Mouse (Mus musculus): Measurements from ENCODE around the gene Rac2. TPM values are rescaled to one million over a fixed set of nuclear protein-coding genes. Genes with fewer than 3 reads are reported as not detected.

Gene Rac2
- polyA plus RNA-seq, 1 experiment from 2014 or later, result 11.3 TPM

DNA sequence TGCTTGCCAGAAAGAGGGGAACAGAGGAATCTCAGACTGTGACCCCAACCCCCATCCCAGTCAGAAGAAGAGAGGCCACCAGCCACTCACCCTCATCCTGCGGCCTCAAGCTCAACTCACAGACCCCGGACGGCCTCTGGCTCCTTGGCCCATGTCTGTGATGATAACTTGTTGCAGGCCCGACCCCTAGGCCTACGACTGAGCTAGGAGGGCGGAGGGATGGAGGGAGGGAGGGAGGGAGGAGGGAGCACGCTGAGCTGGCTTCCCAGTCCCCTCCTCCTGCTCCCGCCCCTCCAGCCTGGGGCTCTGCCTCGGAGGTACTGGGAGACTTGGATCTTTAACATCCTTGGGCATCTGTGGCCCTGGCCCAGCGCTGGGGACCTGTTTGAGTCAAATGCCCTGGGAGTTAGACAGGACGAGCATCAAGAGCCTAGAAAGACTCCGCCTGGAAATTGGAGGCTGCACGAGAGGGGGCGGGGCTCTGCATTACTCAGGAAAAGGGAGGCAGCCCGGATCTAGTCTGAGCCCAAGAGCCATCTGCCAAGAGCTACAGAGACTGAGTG, 43.1 kb downstream of the Rac2 start:
- Histone ChIP-seq H3K27ac (peak overlapping the region; percentile 80), H3K9ac (peak overlapping the region; percentile 72), H3K27me3 (no peaks in the 10 kb centered on the region), H3K36me3 (peaks cover 8% of the 10 kb centered on the region), H3K4me3 (peak overlapping the region; percentile 49), H3K4me1 (peaks cover 44% of the 10 kb centered on the region), H3K4me2 (replicated peaks) (peak overlapping the region; percentile 80), H3K9me3 (no peaks in the 10 kb centered on the region)
- 2% methylated on average over 15 of the region's 15 CpGs for WGBS
- peak; percentile 67 for ATAC-seq (ENCODE audit: low FRiP score, low read depth)

DNA sequence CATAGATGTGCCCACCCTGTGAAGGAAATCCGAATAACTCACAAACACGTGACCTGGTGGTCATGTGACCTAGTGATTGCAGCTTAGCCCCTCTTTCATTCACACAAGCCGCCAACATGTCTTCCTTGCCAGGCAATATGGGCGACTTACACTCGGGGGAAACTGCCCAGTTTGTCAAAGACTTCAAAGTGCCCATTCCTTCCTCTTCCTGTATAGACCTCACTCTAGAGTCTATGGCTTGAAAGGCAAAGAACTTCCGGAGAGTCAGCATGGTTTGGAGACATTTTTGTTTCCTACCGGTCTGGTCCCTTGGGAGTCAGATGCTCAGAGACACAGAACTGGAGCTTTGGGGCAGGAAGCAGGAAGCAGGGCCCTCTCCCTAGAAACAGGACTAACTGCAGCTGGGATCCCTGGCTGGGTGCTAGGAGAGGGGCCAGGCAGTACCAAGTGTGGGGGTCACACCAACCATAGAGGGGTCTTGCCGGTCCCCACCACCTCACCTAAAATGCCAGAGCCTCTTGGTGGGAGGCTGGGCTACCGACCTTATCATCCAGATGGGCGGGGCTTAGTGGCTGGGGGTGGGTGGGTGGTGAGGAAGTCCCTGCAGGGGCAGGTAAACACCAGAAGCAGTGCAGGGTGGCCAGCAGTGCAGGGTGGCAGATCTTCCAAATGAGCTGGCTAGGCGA, 43.7 kb downstream of the Rac2 start:
- peak overlapping the region; percentile 72 for H3K9ac ChIP-seq
- H3K27me3 ChIP-seq, result no peaks in the 10 kb centered on the region
- H3K27ac ChIP-seq, result peak overlapping the region; percentile 80
- peaks cover 10% of the 10 kb centered on the region for H3K36me3 ChIP-seq
- WGBS, result 47% methylated on average over 11 of the region's 11 CpGs
- peak overlapping the region; percentile 80 for H3K4me2 ChIP-seq (replicated peaks)
- H3K4me1 ChIP-seq, result peaks cover 44% of the 10 kb centered on the region
- peak overlapping the region; percentile 49 for H3K4me3 ChIP-seq
- ATAC-seq (ENCODE audit: low FRiP score, low read depth), result no peak
- H3K9me3 ChIP-seq, result no peaks in the 10 kb centered on the region

DNA sequence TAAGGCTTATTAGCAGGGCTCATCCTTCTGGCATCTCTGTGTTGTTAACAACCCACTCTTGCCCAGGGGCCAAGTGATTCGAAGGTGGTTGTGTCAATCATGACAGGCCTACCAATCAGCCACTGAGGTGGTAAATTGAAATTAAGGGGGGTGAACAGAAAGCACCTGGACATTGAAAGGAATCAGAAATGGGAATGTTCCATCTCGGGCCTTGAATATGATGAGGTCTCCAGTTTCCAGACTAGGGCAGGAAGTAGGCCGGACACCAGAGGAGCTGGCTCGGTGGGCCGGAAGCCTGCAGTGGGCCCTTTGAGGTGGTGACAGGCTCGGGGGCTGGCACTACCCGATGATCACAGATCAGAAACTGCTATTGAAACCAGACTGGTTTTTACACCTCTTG, 44.6 kb downstream of the Rac2 start:
- no peak overlapping the region for H3K27ac ChIP-seq
- H3K4me1 ChIP-seq, result peaks cover 44% of the 10 kb centered on the region
- H3K9ac ChIP-seq, result peak overlapping the region; percentile 19; the same call in 1 of the 2 replicates
- no peaks in the 10 kb centered on the region for H3K27me3 ChIP-seq
- H3K36me3 ChIP-seq, result peaks cover 10% of the 10 kb centered on the region
- peak overlapping the region; percentile 80 for H3K4me2 ChIP-seq (replicated peaks)
- H3K9me3 ChIP-seq, result no peaks in the 10 kb centered on the region
- 77% methylated on average over 7 of the region's 7 CpGs for WGBS
- ATAC-seq (ENCODE audit: low FRiP score, low read depth), result no peak
- no peak overlapping the region for H3K4me3 ChIP-seq

DNA sequence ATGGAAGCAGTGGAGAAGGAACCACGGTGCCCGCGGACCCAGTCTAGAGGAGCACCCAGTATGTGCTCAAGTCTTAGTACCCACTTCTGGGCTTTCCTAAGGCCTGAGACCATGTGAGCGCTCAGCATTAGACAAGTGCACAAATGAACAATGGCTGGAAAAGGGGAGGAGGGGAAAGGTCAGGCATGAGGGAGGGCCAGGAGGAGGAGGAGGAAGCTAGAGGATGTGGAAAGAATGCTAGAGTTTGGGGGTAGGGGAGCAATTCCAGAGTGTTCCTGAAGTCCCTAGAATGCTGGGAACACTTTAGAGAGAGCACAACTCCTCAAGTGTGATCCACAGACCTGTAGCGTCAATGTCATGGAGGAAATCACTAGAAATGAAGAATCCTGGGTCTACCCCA, 48.4 kb downstream of the Rac2 start:
- Histone ChIP-seq H3K4me2 (replicated peaks) (no peak overlapping the region), H3K27me3 (no peaks in the 10 kb centered on the region), H3K4me3 (no peak overlapping the region), H3K36me3 (peaks cover 10% of the 10 kb centered on the region), H3K9ac (no peak overlapping the region), H3K27ac (no peak overlapping the region), H3K4me1 (peaks cover 20% of the 10 kb centered on the region), H3K9me3 (no peaks in the 10 kb centered on the region)
- ATAC-seq (ENCODE audit: low FRiP score, low read depth), result no peak
- WGBS, result 91% methylated on average over 5 of the region's 5 CpGs

DNA sequence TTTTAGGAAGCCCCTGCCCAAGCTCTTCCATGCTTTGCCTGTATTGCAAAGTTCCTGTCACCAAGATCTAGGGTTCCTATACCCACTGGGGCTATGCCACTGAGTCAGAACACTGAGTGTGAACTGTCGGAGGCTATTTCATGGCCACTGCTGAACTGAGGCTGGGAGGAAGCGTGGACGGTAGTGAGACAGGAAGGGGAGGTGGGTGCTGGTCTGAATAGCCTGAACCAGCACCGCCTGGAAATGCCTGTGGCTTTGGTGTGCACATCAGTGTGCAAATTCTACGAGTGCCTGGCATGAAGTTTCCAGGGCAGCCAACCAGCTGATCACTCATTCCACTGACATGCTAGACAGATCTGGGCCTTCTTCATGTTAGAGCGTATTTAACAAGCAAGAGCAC, 50.7 kb downstream of the Rac2 start:
- H3K9ac ChIP-seq, result no peak overlapping the region
- no peaks in the 10 kb centered on the region for H3K27me3 ChIP-seq
- peaks cover 10% of the 10 kb centered on the region for H3K36me3 ChIP-seq
- no peak overlapping the region for H3K4me2 ChIP-seq (replicated peaks)
- WGBS, result 75% methylated on average over 6 of the region's 6 CpGs
- H3K4me3 ChIP-seq, result no peak overlapping the region
- peaks cover 9% of the 10 kb centered on the region for H3K4me1 ChIP-seq
- no peak overlapping the region for H3K27ac ChIP-seq
- no peaks in the 10 kb centered on the region for H3K9me3 ChIP-seq
- no peak for ATAC-seq (ENCODE audit: low FRiP score, low read depth)

DNA sequence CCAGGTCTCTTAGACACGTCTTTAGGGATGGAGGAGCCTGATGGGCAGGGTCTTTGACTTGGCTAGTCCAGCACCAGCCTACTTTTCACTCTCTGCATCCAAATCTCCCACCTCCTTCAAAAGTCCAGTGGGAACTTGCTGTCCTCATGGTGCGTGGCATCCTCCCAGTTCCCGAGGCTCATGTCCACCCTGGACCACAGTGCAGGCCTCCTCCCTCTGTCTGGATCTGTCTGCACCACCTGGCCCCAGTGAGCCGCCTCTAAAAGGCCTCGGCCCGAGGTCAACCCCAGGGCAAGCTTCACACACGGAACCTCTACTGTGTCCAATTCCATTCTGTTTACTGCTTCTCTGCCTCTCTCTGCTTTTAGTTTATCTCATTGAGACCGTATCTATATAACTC, 51.3 kb downstream of the Rac2 start:
- Histone ChIP-seq H3K9ac (no peak overlapping the region), H3K36me3 (peaks cover 10% of the 10 kb centered on the region), H3K4me2 (replicated peaks) (no peak overlapping the region), H3K27ac (no peak overlapping the region), H3K9me3 (no peaks in the 10 kb centered on the region), H3K4me1 (peaks cover 10% of the 10 kb centered on the region), H3K27me3 (no peaks in the 10 kb centered on the region), H3K4me3 (no peak overlapping the region)
- ATAC-seq (ENCODE audit: low FRiP score, low read depth), result no peak
- 70% methylated on average over 8 of the region's 8 CpGs for WGBS

DNA sequence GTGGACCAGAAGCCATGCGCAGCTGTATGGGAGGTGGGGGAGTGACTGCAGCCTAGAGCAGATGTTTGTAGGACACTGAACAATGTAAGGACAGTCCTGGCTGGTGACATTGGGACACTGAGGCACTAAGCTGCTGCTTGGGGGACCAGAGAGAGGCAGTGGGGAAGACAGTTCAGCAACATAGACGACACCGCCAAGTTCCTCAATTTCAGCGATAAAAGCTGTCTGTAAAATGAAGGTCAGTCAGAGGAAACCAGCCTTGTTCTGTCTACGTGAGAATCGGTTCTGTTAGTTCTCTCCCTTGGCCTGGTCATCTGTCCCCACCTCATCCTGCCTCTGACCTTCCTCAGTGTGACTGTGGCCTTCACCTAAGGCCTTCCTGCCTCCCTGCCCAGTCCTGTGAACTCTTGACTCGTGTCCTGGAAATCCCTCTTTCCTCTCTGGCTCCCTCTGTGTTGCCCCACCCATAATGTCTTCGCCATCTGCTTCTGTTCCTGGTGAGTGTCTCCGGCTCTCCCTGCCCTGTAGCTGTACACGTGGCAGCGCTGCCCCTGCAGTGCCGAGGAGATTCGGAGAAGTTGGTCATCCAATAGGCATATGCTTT, 52.4 kb downstream of the Rac2 start:
- H3K4me3 ChIP-seq, result no peak overlapping the region
- no peak overlapping the region for H3K9ac ChIP-seq
- no peaks in the 10 kb centered on the region for H3K9me3 ChIP-seq
- peaks cover 10% of the 10 kb centered on the region for H3K36me3 ChIP-seq
- no peak for ATAC-seq (ENCODE audit: low FRiP score, low read depth)
- 64% methylated on average over 13 of the region's 13 CpGs for WGBS
- H3K4me1 ChIP-seq, result peaks cover 21% of the 10 kb centered on the region
- no peak overlapping the region for H3K27ac ChIP-seq
- no peak overlapping the region for H3K4me2 ChIP-seq (replicated peaks)
- no peaks in the 10 kb centered on the region for H3K27me3 ChIP-seq

DNA sequence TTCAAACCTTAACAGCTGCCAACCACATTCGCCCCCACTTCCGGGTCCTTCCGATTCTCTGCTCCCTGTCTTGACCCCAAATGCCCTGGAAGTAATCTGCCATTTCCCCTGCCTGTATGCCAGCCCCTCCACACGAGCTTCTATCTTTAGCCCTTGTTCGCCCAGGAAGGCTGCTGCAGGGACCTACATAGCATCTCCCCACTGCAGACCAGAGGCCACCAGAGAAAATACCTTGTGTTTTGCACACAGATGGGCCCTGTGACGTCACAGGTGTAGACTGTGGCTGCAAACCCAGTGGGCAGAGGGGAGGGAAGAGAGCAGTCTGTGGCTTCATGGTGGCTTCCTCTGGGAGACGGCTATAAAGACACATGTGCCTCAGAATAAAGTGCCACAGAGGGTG, 54.4 kb downstream of the Rac2 start:
- Histone ChIP-seq H3K9me3 (no peaks in the 10 kb centered on the region), H3K9ac (no peak overlapping the region), H3K4me3 (no peak overlapping the region), H3K36me3 (no peaks in the 10 kb centered on the region), H3K4me2 (replicated peaks) (no peak overlapping the region), H3K27ac (no peak overlapping the region), H3K27me3 (no peaks in the 10 kb centered on the region), H3K4me1 (peaks cover 27% of the 10 kb centered on the region)
- ATAC-seq (ENCODE audit: low FRiP score, low read depth), result no peak
- WGBS, result 52% methylated on average over 7 of the region's 7 CpGs

DNA sequence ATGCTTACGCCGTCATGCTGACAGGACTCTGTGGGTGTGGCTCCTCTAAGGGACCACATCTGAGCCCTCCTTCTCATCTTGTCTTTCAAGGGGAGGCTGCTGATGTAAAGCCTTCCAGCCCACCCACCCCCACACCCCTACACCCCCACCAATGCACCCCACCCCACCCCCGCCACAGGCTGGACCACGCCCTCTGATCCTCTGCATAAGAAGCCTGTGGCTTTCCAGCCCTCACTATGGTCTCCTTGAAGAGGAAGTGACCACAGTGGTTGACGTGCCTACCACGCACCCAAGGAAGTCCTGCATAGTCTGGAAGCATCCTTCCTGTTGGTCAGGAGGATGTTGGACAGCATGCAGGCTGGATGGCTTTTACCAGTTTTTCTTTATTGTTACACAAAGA, 56.8 kb downstream of the Rac2 start:
- peaks cover 27% of the 10 kb centered on the region for H3K4me1 ChIP-seq
- no peaks in the 10 kb centered on the region for H3K36me3 ChIP-seq
- no peak overlapping the region for H3K4me2 ChIP-seq (replicated peaks)
- H3K27me3 ChIP-seq, result no peaks in the 10 kb centered on the region
- no peak overlapping the region for H3K27ac ChIP-seq
- no peak overlapping the region for H3K4me3 ChIP-seq
- no peak for ATAC-seq (ENCODE audit: low FRiP score, low read depth)
- no peaks in the 10 kb centered on the region for H3K9me3 ChIP-seq
- no peak overlapping the region for H3K9ac ChIP-seq
- 80% methylated on average over 6 of the region's 6 CpGs for WGBS

DNA sequence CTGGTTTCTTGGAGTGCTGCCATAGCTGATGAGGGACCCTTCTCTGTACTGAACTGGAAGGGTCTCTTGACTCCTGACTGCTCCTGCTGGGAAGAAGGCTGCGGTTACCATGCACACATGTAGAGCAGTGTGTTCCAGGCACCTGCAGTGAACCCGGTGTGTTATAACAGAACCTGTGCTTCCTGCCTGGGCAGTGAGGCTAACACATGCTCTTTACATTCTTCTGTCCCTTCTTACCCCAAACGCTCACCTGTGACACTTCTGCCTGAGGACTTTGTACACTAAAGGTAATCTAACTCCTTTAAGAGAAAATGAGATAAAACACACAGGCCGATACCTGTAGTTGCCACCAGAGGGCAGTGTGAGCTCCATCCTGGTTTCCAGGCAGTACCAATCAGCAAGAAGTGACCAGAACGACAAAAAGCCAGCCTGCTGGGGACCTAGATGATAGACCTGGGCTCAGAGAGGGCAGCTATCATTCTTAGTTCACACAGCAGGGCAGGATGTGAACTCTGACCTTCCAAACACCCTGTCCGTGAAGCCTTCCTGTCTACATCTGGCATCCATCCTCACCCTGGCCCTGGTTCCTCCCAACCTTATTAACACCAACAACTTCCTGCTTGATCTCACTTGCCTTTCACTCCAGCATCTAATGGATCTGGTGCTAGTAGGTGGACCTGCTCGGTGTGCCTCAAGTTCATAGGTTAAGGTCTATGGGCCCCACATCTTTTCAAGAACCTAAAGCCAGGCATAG, 58.0 kb downstream of the Rac2 start:
- Histone ChIP-seq H3K4me1 (peaks cover 37% of the 10 kb centered on the region), H3K9ac (0 out of 2 replicates have a peak overlapping the region, but pooled peaks have one; percentile 32), H3K9me3 (no peaks in the 10 kb centered on the region), H3K36me3 (no peaks in the 10 kb centered on the region), H3K4me3 (no peak overlapping the region), H3K4me2 (replicated peaks) (no peak overlapping the region), H3K27me3 (no peaks in the 10 kb centered on the region), H3K27ac (peak overlapping the region; percentile 11; the same call in 1 of the 2 replicates)
- WGBS, result 25% methylated on average over 7 of the region's 7 CpGs
- peak; percentile 46 for ATAC-seq (ENCODE audit: low FRiP score, low read depth)

DNA sequence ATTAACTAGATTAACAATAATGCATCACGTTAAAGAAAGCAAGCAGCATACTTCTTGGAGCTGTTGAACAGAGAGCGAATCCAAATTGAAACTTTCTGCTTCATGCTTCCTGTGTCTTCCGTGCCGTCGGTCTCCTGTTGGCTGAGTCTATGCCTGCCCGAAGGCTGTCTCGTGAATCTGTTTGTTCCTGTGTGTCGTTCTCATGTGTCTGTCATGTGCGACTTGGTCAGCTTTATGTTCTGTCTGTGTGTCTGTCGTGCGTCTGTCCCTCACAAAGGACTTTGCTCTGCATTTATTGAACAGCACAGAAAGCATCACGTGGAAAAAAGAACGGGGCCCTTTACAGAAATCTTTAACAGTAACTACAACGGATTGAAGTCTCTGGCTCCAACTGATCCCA, 59.6 kb downstream of the Rac2 start:
- Histone ChIP-seq H3K4me2 (replicated peaks) (no peak overlapping the region), H3K27me3 (no peaks in the 10 kb centered on the region), H3K9ac (no peak overlapping the region), H3K36me3 (no peaks in the 10 kb centered on the region), H3K4me3 (no peak overlapping the region), H3K9me3 (no peaks in the 10 kb centered on the region), H3K27ac (no peak overlapping the region), H3K4me1 (peaks cover 32% of the 10 kb centered on the region)
- ATAC-seq (ENCODE audit: low FRiP score, low read depth), result no peak
- WGBS, result 87% methylated on average over 14 of the region's 14 CpGs

DNA sequence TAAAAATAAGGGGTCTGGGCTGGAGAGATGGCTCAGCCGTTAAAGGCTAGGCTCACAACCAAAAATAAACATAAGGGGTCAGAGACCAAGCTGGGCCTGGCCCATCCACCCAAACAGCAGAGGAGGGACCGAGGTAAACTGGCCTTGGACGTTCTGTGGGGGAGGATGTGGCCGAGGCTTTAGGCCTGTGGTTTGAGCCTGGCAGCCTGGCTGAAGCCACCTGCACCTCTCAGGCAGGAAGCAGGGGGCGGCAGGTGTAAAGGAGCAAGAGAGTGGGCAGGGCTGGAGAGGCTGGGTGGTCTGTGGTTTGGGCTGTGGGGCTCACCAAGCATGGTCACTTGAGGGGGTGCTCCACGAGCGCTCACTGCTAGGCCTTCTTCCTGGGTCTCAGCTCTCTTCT, 60.6 kb downstream of the Rac2 start:
- 78% methylated on average over 7 of the region's 7 CpGs for WGBS

More for the DNA sequence above, 60.6 kb downstream of the Rac2 start:
- ATAC-seq (ENCODE audit: low FRiP score, low read depth), result no peak
- H3K4me2 ChIP-seq (replicated peaks), result no peak overlapping the region
- H3K36me3 ChIP-seq, result no peaks in the 10 kb centered on the region
- peaks cover 28% of the 10 kb centered on the region for H3K4me1 ChIP-seq
- H3K27ac ChIP-seq, result no peak overlapping the region
- H3K9me3 ChIP-seq, result no peaks in the 10 kb centered on the region
- H3K9ac ChIP-seq, result no peak overlapping the region
- no peak overlapping the region for H3K4me3 ChIP-seq
- no peaks in the 10 kb centered on the region for H3K27me3 ChIP-seq

Data from limb, embryonic 13.5 days (tissue).